Mouse (Mus musculus): ENCODE data around the gene Dok5.

The Dok5 gene

GRCm38 (mm10) chr2:170791332-170792017 is 59.9 kb downstream of the Dok5 start:
- in situ Hi-C loops (cut with MboI, MseI), result no loop called here

GRCm38 (mm10) chr2:170795242-170795641 is 63.6 kb downstream of the Dok5 start:
- in situ Hi-C loops (cut with MboI, MseI), result no loop called here

GRCm38 (mm10) chr2:170802984-170803383 is 71.4 kb downstream of the Dok5 start:
- in situ Hi-C loops (cut with MboI, MseI), result no loop called here

GRCm38 (mm10) chr2:170807555-170808258 is 76.1 kb downstream of the Dok5 start:
- in situ Hi-C loops (cut with MboI, MseI), result no loop called here

GRCm38 (mm10) chr2:170808259-170808789 is 76.7 kb downstream of the Dok5 start:
- in situ Hi-C loops (cut with MboI, MseI), result no loop called here

GRCm38 (mm10) chr2:170811356-170811755 is 79.7 kb downstream of the Dok5 start:
- in situ Hi-C loops (cut with MboI, MseI), result no loop called here

- in situ Hi-C loops (cut with MboI, MseI), result no loop called here
Measured at GRCm38 (mm10) chr2:170816302-170816701, 84.7 kb downstream of the Dok5 start.

GRCm38 (mm10) chr2:170817112-170817703 is 85.6 kb downstream of the Dok5 start:
- in situ Hi-C loops (cut with MboI, MseI), result no loop called here

GRCm38 (mm10) chr2:170826821-170827441 is 95.3 kb downstream of the Dok5 start:
- in situ Hi-C loops (cut with MboI, MseI), result no loop called here

- in situ Hi-C loops (cut with MboI, MseI), result no loop called here
Measured at GRCm38 (mm10) chr2:170828757-170829156, 97.2 kb downstream of the Dok5 start.

GRCm38 (mm10) chr2:170829191-170829611 is 97.6 kb downstream of the Dok5 start:
- in situ Hi-C loops (cut with MboI, MseI), result no loop called here

- in situ Hi-C loops (cut with MboI, MseI), result no loop called here
Measured at GRCm38 (mm10) chr2:170829988-170830387, 98.4 kb downstream of the Dok5 start.

GRCm38 (mm10) chr2:170836862-170837261 is 105.3 kb downstream of the Dok5 start:
- in situ Hi-C loops (cut with MboI, MseI), result no loop called here

- in situ Hi-C loops (cut with MboI, MseI), result no loop called here
Measured at GRCm38 (mm10) chr2:170837363-170837762, 105.8 kb downstream of the Dok5 start.

GRCm38 (mm10) chr2:170837824-170838557 is 106.4 kb downstream of the Dok5 start:
- in situ Hi-C loops (cut with MboI, MseI), result no loop called here

GRCm38 (mm10) chr2:170841441-170841965 is 109.9 kb downstream of the Dok5 start:
- in situ Hi-C loops (cut with MboI, MseI), result no loop called here

- in situ Hi-C loops (cut with MboI, MseI), result no loop called here
Measured at GRCm38 (mm10) chr2:170845511-170845910, 113.9 kb downstream of the Dok5 start.

- in situ Hi-C loops (cut with MboI, MseI), result no loop called here
Measured at GRCm38 (mm10) chr2:170850058-170850457, 118.5 kb downstream of the Dok5 start.

- in situ Hi-C loops (cut with MboI, MseI), result no loop called here
Measured at GRCm38 (mm10) chr2:170852337-170852736, 120.7 kb downstream of the Dok5 start.

- in situ Hi-C loops (cut with MboI, MseI), result no loop called here
Measured at GRCm38 (mm10) chr2:170855210-170855609, 123.6 kb downstream of the Dok5 start.

- in situ Hi-C loops (cut with MboI, MseI), result no loop called here
Measured at GRCm38 (mm10) chr2:170856085-170856484, 124.5 kb downstream of the Dok5 start.
